In the genomic region with DNA sequence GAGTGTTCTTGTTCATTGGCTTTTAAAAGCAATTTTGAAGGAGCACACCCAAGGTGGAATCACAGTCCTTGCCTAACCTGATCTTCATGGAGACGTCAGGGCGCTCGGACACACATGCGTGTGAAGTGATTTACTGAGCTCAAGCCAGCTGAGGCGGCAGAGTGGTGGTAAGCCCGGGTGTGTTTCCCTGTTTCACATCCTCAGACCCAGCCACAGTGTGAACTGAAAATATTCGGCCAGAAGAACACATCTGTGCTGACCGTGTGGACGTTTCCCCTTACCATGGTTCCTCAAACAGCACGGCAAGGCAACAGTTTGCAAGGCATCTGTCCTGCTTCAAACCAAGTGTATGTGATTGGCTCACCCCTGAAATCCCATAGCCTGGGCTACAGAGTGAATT, we compare ENCODE assay signal across 21 mouse cellular contexts.
DNase-seq lines count a peak whose midpoint lies in the region; ATAC-seq and TF ChIP-seq lines count a peak whose summit lies in the region.
"Had no signal": no experiment of that assay in that cellular context is flagged by ENCODE, and none has a peak within 500 bp of the region (broad histone marks: within the 10 kb centered on the region; RNA-seq: fewer than 3 reads in every experiment).

No protein-coding gene starts in this region.

- DNase-seq in gastrocnemius, adult 2 months = peak; percentile 25
- DNase-seq in gastrocnemius, postnatal 10 days = no peak
- peak; percentile 31 for DNase-seq in liver, adult 2 months (ENCODE audit: extremely low read depth, low read depth, low spot score)
- DNase-seq in liver, embryonic 11.5 days (ENCODE audit: low spot score) = no peak
- peak; percentile 51 for DNase-seq in CH12.LX (ENCODE audit: extremely low read depth)
- no peak for DNase-seq in urinary bladder, postnatal 36 days (ENCODE audit: low spot score in 2 of 2)
- DNase-seq: adrenal gland, postnatal 10 days; cerebellum, adult 2 months; forebrain, postnatal 0 days; retina, postnatal 1 day; thymus, postnatal 4 days had no signal

- H3K4me2 ChIP-seq in liver, embryonic 11.5 days = no peak overlapping the region
- 0 out of 2 replicates have a peak overlapping the region, but pooled peaks have one; percentile 17 for H3K4me2 ChIP-seq in CH12.LX (ENCODE audit: insufficient read depth, low read depth, poor library complexity, severe bottlenecking)
- H3K4me2 ChIP-seq: embryonic facial prominence, embryonic 13.5 days; hindbrain, embryonic 13.5 days; midbrain, embryonic 12.5 days; neural tube, embryonic 15.5 days had no signal

- H3K79me2 ChIP-seq in liver, adult 2 months (ENCODE audit: control insufficient read depth, insufficient read depth, low read length) = no peaks in the 10 kb centered on the region
- no peaks in the 10 kb centered on the region for H3K79me2 ChIP-seq in CH12.LX (replicated peaks; ENCODE audit: control insufficient read depth, extremely low read depth, insufficient read depth, poor library complexity, severe bottlenecking)

- ATAC-seq in liver, embryonic 11.5 days (replicated peaks; ENCODE audit: low FRiP score) = no peak
- peak; percentile 79 for ATAC-seq in megakaryocyte progenitor cell, adult 5-6 weeks (replicated peaks; ENCODE audit: poor library complexity)
- ATAC-seq in CD4-positive, CD25-positive, alpha-beta regulatory T cell, adult 4 months = no peak
- ATAC-seq: forebrain, postnatal 0 days had no signal

- no peaks in the 10 kb centered on the region; the same call in 1 of the 2 replicates for H3K4me1 ChIP-seq in liver, adult 2 months (ENCODE audit: control insufficient read depth, insufficient read depth, low read length)
- no peaks in the 10 kb centered on the region for H3K4me1 ChIP-seq in liver, embryonic 11.5 days (replicated peaks; ENCODE audit: control insufficient read depth, insufficient read depth, low read length)
- peaks cover 14 to 59% of the 10 kb centered on the region in 2 experiments for H3K4me1 ChIP-seq in CH12.LX (ENCODE audit: control insufficient read depth in 1 of 2, insufficient read depth in 2 of 2)

- H3K36me3 ChIP-seq in liver, adult 2 months (ENCODE audit: control insufficient read depth, insufficient read depth, low read length) = no peaks in the 10 kb centered on the region
- no peaks in the 10 kb centered on the region for H3K36me3 ChIP-seq in liver, embryonic 11.5 days (ENCODE audit: control insufficient read depth, insufficient read depth, low read length)
- H3K36me3 ChIP-seq in CH12.LX (replicated peaks in 1 of 2; ENCODE audit: control insufficient read depth in 1 of 2, insufficient read depth in 1 of 2, low read length in 1 of 2) = no peaks in the 10 kb centered on the region
- H3K36me3 ChIP-seq: embryonic facial prominence, embryonic 13.5 days; hindbrain, embryonic 13.5 days; midbrain, embryonic 12.5 days; neural tube, embryonic 15.5 days had no signal

- no peak for TF ChIP-seq RAD21 in CH12.LX (IDR thresholded peaks at IDR 0.05; ENCODE audit: low read depth, low read length)

- intact Hi-C loops in gastrocnemius, adult 2 months (cut with DNase I) = no loop called here

- H3K9me3 ChIP-seq in liver, embryonic 11.5 days (ENCODE audit: control insufficient read depth, low read length) = no peaks in the 10 kb centered on the region
- no peaks in the 10 kb centered on the region for H3K9me3 ChIP-seq in CH12.LX (replicated peaks; ENCODE audit: low read length)
- H3K9me3 ChIP-seq: embryonic facial prominence, embryonic 13.5 days; hindbrain, embryonic 13.5 days; midbrain, embryonic 12.5 days; neural tube, embryonic 15.5 days had no signal

- dilution Hi-C loops in CH12.LX (cut with MboI; ENCODE audit: extremely low pct_ligation_motif_present, extremely low pct_unique_long_range_greater_than_20kb, low sequenced_read_pairs) = no loop called here

- no peak overlapping the region for H3K4me3 ChIP-seq in gastrocnemius, adult 2 months
- no peak overlapping the region for H3K4me3 ChIP-seq in liver, adult 2 months (ENCODE audit: insufficient read depth, low read depth, low read length)
- no peak overlapping the region for H3K4me3 ChIP-seq in liver, embryonic 11.5 days (ENCODE audit: low read depth, low read length)
- no peak overlapping the region for H3K4me3 ChIP-seq in CH12.LX (replicated peaks in 1 of 3; ENCODE audit: low read depth in 2 of 3, low read length in 2 of 3, poor library complexity in 1 of 3)
- H3K4me3 ChIP-seq: embryonic facial prominence, embryonic 13.5 days; heart, adult 2 months; hindbrain, embryonic 13.5 days; midbrain, embryonic 12.5 days; myocyte; neural tube, embryonic 15.5 days had no signal

- in situ Hi-C loops in CH12.LX (cut with MboI; ENCODE audit: low pct_ligation_motif_present, low pct_unique_long_range_greater_than_20kb, low sequenced_read_pairs) = loop anchor here (10.0 kb wide), 1 partner anchor 59 kb away; no protein-coding TSS in a partner anchor

- peak; percentile 80 for TF ChIP-seq EP300 in CH12.LX (IDR thresholded peaks at IDR 0.05; ENCODE audit: low read length)

- TF ChIP-seq POLR2A in liver, adult 2 months (IDR thresholded peaks at IDR 0.05; ENCODE audit: extremely low read depth, insufficient read depth, low read length) = no peak
- TF ChIP-seq POLR2A in CH12.LX (IDR thresholded peaks at IDR 0.05; ENCODE audit: low read depth, low read length) = no peak

- no peak for TF ChIP-seq CTCF in gastrocnemius, adult 2 months (IDR thresholded peaks at IDR 0.05)
- no peak for TF ChIP-seq CTCF in liver, adult 2 months (IDR thresholded peaks at IDR 0.05; ENCODE audit: low read depth, low read length)
- no peak for TF ChIP-seq CTCF in CH12.LX (conservative IDR thresholded peaks at IDR 0.05 in 1 of 2, IDR thresholded peaks at IDR 0.05 in 1 of 2; ENCODE audit: low read depth in 2 of 2, low read length in 2 of 2)

- WGBS in liver, adult 2 months = 81% methylated on average over 10 of the region's 10 CpGs
- 77% methylated on average over 10 of the region's 10 CpGs for WGBS in liver, embryonic 11.5 days

- no peak overlapping the region for H3K27ac ChIP-seq in gastrocnemius, adult 2 months
- no peak overlapping the region for H3K27ac ChIP-seq in liver, adult 2 months (replicated peaks; ENCODE audit: insufficient read depth, low read depth, low read length)
- no peak overlapping the region for H3K27ac ChIP-seq in liver, embryonic 11.5 days (ENCODE audit: low read depth, low read length)
- H3K27ac ChIP-seq in CH12.LX (ENCODE audit: insufficient read depth, low read depth) = no peak overlapping the region
- H3K27ac ChIP-seq: embryonic facial prominence, embryonic 13.5 days; heart, adult 2 months; hindbrain, embryonic 13.5 days; kidney, postnatal 0 days; liver, embryonic 14.5 days; midbrain, embryonic 12.5 days; neural tube, embryonic 15.5 days had no signal

- H3K9ac ChIP-seq in liver, adult 2 months (ENCODE audit: low read depth, low read length) = no peak overlapping the region
- H3K9ac ChIP-seq in liver, embryonic 11.5 days (ENCODE audit: low read depth, low read length) = no peak overlapping the region
- H3K9ac ChIP-seq in CH12.LX (ENCODE audit: insufficient read depth, low read depth) = no peak overlapping the region
- H3K9ac ChIP-seq: embryonic facial prominence, embryonic 13.5 days; forebrain, postnatal 0 days; hindbrain, embryonic 13.5 days; liver, embryonic 14.5 days; midbrain, embryonic 12.5 days; neural tube, embryonic 15.5 days had no signal

- no peaks in the 10 kb centered on the region for H3K27me3 ChIP-seq in liver, adult 2 months (ENCODE audit: control insufficient read depth, insufficient read depth, low read length)
- H3K27me3 ChIP-seq in liver, embryonic 11.5 days (replicated peaks; ENCODE audit: control insufficient read depth, insufficient read depth, low read length) = no peaks in the 10 kb centered on the region
- H3K27me3 ChIP-seq in CH12.LX (replicated peaks) = no peaks in the 10 kb centered on the region
- H3K27me3 ChIP-seq: embryonic facial prominence, embryonic 13.5 days; neural tube, embryonic 15.5 days had no signal

TF ChIP-seq in CH12.LX, 34 proteins besides CTCF, POLR2A, EP300 and RAD21 (continues in another document):
- no peak for TF ChIP-seq RCOR1 (conservative IDR thresholded peaks at IDR 0.05; ENCODE audit: low read depth, low read length)
- no peak for TF ChIP-seq ELF1 (IDR thresholded peaks at IDR 0.05; ENCODE audit: low read depth, low read length)
- TF ChIP-seq MYC (IDR thresholded peaks at IDR 0.05; ENCODE audit: low read depth, low read length) = no peak
- TF ChIP-seq ZNF384 (IDR thresholded peaks at IDR 0.05; ENCODE audit: low read depth, low read length) = no peak
- TF ChIP-seq GABPA (IDR thresholded peaks at IDR 0.05; ENCODE audit: insufficient replicate concordance, low read depth, low read length) = no peak
- TF ChIP-seq MAFK (IDR thresholded peaks at IDR 0.05; ENCODE audit: insufficient replicate concordance, low read length) = no peak
- TF ChIP-seq CHD1 (IDR thresholded peaks at IDR 0.05; ENCODE audit: low read depth, low read length) = no peak
- TF ChIP-seq USF1 (IDR thresholded peaks at IDR 0.05; ENCODE audit: low read depth, low read length) = no peak
- TF ChIP-seq KAT2A (IDR thresholded peaks at IDR 0.05; ENCODE audit: insufficient replicate concordance, low read length) = no peak
- no peak for TF ChIP-seq ZC3H11A (IDR thresholded peaks at IDR 0.05; ENCODE audit: low read depth, low read length)
- no peak for TF ChIP-seq E2F4 (IDR thresholded peaks at IDR 0.05; ENCODE audit: insufficient replicate concordance, low read depth, low read length)
- TF ChIP-seq CHD2 (IDR thresholded peaks at IDR 0.05; ENCODE audit: low read length) = no peak
- 0 out of 2 replicates have a peak, but pooled peaks have one; percentile 40 for TF ChIP-seq TBP (conservative IDR thresholded peaks at IDR 0.05; ENCODE audit: low read depth, low read length)
- peak; percentile 50; the same call in 1 of the 2 replicates for TF ChIP-seq NRF1 (IDR thresholded peaks at IDR 0.05; ENCODE audit: low read depth, low read length)
- TF ChIP-seq BHLHE40 (IDR thresholded peaks at IDR 0.05; ENCODE audit: low read depth, low read length) = peak; percentile 34; the same call in 1 of the 2 replicates
- no peak for TF ChIP-seq JUN (IDR thresholded peaks at IDR 0.05; ENCODE audit: insufficient read depth, low read depth, low read length)
- TF ChIP-seq MAZ (IDR thresholded peaks at IDR 0.05; ENCODE audit: low read depth, low read length) = no peak
- TF ChIP-seq SMC3 (IDR thresholded peaks at IDR 0.05; ENCODE audit: low read depth, low read length) = peak; percentile 10; the same call in 1 of the 2 replicates
- TF ChIP-seq IRF4 (IDR thresholded peaks at IDR 0.05; ENCODE audit: low read depth, low read length) = peak; percentile 84
- TF ChIP-seq MAX (IDR thresholded peaks at IDR 0.05; ENCODE audit: low read length) = peak; percentile 25; the same call in 1 of the 2 replicates
- TF ChIP-seq TCF12 (IDR thresholded peaks at IDR 0.05; ENCODE audit: low read depth, low read length) = peak; percentile 58
- TF ChIP-seq HCFC1 (IDR thresholded peaks at IDR 0.05; ENCODE audit: low read depth, low read length) = no peak
- TF ChIP-seq POLR2AphosphoS2 (IDR thresholded peaks at IDR 0.05; ENCODE audit: low read depth, low read length) = no peak
- TF ChIP-seq SIN3A (IDR thresholded peaks at IDR 0.05; ENCODE audit: low read length) = peak; percentile 17; the same call in 1 of the 2 replicates

Comparison
In these comparisons a context has a peak if more than half of its experiments do, and no peak if none do; other contexts are left out.
1. DNase-seq: peak in gastrocnemius, adult 2 months (single experiment), liver, adult 2 months (single experiment) and CH12.LX (single experiment); none in gastrocnemius, postnatal 10 days (single experiment), liver, embryonic 11.5 days (single experiment) and urinary bladder, postnatal 36 days (0 of 2).